Mouse (Mus musculus) stomach, postnatal 0 days (tissue): ENCODE measurements around the gene Astn2.

Source experiments
- CTCF ChIP-seq: IDR thresholded peaks from 2 replicates; pipeline ENCODE4 v1.5.1; 2016; ENCODE audit warnings: antibody characterized with exemption, low read depth, mild to moderate bottlenecking, moderate library complexity
- EP300 ChIP-seq: optimal IDR thresholded peaks from 2 replicates; pipeline ENCODE3; 2016; ENCODE audit warnings: antibody characterized with exemption

DNA sequence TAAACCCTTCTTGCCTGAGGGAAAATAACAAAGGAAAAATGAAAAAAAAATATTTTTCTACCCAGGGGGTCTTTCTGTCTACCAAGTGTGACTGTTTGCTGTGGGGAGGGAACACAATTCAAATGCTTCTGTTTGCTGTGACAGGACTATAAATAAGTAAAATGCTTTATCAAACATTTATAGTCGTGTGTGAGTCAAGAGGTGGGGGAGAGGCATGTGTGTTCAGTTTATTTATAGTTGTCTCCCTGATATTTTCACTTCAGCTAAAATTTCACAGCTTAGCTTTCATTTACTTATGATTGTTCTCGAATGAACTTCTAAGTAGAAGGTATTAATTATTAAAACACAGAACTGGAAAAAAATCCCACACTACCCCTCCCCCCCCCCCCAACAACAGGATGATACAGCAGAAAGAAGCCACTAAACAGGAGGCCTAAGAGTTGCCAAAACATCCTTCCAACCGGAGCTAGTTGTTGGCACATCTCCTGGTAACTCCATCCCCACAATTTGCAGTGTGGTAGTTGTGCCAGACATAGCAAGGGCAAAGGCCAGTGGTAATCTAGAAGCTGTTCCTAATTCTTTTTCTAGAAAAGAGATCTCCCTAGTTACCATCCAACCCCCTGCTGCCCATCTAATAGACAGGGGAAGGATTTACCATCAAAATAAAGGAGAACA, 246.8 kb downstream of the Astn2 start:
- TF ChIP-seq CTCF = no peak
- TF ChIP-seq EP300 = no peak
